Mouse (Mus musculus): ENCODE data around the gene Eif4b.
A peak's percentile ranks its signal among the peaks of the same experiment; 100 is the strongest.

The Eif4b gene

DNA sequence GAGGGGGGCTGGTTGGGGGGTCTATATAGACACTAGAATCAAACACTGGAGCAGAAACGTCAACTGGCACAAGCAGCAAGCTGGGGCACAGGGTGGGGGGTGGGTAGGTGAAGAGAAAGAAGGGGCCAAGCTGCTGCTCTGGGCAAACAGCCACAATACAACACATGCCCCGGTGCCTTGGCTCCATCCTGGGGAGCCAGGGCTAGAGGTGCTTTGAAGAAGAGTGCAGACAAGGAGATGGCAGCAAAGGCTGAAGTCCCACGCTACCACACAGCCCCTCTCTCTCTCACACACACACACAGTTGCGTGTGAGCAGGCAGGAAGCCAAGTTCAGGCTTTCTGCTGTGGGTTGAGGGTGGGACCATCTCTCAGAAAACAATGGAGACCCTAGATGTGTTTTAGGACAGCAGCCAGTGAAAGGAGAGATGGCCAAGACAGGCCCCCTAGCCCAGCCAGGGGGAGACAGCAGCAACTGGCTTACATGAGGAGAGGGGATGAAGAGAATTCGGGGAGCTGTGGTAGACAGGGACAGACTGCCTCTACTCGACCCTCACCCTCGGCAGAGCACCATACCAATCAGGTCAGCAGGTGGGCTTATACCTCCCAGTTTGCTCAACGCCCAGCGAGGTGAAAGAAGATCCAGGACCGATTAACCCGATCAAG lies 43.3 kb downstream of the Eif4b start:
- DNase-seq (ENCODE audit: low read depth, low spot score), result no peak

DNA sequence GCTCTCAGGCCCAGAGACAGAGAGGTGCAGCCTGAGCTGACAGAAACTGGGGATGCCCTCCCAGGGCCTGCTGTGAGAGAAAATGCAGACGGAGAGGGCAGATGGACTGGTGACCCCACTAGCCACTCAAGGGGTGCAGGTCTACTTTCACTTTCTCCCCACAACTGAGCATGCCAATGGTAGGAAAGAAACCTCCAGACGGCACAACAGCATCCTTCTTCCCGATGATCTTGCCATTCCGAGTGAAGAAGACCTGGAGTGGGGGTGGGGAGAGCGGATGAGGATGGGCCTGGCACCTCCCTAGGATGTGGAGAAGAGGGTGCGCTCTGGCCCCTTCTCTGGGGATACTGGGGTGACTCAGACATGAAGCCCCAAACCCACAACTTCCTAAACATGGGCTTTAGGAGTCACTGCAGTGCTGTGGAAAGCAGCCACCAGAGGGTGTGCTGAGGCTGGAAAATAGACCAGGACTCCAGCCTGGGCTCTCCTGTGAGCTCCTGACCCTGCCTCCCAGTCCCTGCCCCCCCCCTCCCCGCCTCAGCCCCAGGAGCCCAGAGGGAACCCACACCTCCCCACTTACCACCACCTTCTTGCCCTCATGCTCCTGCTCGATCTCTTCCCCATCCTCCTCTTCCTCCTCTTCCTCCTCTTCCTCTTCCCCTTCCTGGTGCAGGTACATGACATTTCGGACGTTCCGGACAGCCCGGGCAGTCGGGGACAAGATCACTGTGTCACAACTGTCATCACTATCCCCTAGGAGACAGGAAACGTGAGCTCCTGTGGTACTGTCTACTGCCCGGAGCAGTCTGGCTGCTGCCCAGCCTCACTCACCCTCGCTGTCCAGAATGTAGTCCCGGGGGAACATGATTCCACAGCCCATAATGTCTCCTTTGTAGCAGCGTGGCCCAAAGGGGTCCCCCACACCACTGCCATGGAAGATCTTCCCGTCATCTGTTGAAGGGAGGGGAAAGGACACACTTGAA lies 44.2 kb downstream of the Eif4b start:
- no peak for DNase-seq (ENCODE audit: low read depth, low spot score)

DNA sequence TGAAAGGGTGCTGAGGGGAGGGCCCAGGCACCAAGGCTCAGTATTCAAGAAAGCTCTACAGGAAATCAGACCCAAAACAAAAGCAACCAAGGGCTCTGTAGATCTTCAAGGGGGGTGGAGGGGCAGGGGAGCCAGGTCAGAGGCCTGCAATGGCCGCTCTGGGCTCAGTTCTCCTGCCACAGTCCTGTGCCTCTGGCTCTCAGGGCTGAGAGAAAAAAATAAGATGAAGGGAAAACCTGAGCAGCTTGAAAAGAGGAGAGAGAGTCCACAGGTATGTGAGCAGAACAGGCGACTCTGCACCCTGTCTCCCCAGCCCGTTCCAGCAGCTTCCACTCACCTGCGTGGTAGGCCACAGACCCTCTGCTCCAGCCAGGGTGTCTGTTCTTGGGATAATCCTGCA lies 45.0 kb downstream of the Eif4b start:
- DNase-seq (ENCODE audit: low read depth, low spot score), result no peak

DNA sequence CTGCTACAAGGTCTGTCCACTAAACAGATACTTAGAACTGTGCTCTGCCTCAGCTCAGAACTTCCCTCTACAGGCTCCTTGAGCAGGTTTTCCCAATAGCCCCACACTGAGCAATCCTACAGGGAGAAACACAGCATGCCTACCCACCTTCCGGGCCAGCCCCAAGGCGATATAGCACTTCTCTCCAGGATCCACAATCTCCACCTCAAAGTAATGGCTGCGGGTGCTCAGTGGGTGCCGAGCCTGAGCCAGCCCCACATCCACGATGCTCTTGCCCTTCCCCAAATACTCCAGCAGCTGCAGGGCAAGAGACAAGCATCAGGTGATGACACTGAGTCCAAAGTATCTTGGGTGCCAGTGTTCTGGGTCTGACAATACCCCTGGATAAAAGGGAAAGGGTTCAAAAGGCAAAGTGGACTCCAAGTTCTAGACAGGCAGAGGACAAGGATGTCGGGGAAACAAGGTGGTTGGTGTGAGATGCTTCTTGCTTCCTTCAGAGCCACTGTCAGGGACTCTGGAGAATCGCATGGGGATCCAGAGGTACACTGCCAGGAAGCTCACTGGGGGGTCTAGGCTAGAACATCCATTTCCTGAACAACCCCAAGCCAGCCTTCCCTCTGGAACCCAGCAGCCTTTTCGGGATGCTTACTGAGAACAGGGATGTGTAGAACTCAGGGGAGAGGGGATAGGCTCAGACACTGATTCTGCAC lies 45.7 kb downstream of the Eif4b start:
- no peak for DNase-seq (ENCODE audit: low read depth, low spot score)

DNA sequence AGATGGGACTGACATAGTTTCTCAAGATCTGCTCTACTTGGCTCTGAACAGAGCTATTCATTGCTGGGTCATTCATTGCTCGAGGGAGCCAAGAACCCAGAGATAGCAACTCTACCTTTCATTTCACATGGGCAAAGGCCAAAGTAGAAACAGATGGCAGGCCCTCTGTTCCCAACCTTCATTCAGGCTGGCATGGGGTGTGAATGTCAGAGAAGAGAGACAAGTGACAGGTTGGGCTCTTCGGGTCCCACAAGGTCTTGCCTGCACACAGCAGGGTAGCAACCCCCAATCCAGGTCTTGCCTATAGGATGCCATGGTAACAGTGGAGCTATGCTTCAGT lies 46.2 kb downstream of the Eif4b start:
- no peak for DNase-seq (ENCODE audit: low read depth, low spot score)

DNA sequence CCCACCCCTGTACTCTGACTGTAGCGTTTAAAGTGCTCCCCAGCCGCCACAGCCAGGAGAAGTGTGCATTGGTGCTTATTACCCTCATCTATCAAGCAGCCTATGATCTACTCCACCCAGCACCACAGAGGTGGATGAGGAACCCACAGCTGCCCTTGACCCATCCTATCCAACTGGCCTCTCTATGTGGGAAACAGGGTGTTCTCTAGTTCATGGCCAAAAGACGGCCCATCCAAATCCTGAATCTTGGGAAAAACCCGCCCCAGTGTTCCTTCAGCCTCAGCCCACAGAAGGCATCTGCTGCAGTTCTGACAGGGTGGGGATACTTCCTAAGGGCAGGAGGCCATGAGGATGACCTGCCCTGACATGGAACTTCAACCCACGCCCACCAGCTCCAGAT lies 47.0 kb downstream of the Eif4b start:
- DNase-seq (ENCODE audit: low read depth, low spot score), result no peak

DNA sequence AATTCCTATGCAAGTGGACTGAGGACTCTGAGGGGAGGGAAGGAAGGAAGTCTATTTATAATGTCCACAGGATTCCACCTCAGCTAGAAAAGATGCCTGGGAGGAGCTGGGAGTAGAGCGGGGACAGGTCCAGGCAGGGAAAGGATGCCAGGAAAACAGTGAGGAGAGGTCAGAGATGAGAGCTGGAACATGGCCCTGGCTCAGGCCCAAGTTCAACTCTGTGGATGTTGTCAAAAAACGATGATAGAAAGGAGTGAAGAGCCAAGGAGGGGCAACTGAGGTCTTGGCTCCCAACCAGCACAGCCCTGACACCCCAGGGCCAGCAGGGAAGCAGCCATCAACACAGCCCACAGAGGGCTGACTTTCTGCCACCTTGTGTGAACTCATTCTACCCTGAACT lies 52.7 kb downstream of the Eif4b start:
- no peak for DNase-seq (ENCODE audit: low read depth, low spot score)

DNA sequence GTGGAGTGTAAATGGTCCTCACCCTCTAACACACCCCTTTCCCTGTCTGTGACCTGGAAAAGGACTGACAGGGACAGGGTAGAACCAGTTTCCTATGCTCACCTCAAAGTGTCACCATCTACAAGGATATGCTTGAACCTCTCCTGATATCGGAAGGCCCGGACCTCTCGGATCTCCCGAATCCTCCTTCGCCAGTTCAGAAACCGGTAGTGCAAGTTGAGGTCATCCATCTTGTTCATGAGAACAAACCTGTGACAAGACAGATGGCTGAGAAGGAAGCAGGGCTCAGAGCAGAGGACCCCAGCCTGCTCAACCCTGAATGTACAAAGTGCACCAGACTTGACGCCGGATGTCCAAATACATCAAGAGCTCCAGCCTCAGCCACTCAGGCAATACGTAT lies 59.7 kb downstream of the Eif4b start:
- no peak for DNase-seq (ENCODE audit: low read depth, low spot score)

DNA sequence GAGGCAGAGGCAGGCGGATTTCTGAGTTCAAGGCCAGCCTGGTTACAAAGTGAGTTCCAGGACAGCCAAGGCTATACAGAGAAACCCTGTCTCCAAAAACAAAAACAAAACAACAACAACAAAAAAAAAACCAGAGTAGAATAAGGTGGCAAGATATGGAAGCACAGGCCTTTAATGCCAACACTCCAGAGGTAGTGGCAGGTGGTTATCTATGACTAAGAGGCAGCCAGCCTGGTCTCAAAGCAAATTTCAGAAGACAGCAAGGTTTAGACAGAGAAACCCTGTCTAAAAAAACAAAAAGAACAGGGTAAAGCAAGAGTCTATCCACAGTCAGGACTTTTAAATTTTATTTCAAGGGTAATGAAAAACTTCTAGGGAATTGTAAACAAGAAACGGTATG lies 61.1 kb downstream of the Eif4b start:
- DNase-seq (ENCODE audit: low read depth, low spot score), result no peak

DNA sequence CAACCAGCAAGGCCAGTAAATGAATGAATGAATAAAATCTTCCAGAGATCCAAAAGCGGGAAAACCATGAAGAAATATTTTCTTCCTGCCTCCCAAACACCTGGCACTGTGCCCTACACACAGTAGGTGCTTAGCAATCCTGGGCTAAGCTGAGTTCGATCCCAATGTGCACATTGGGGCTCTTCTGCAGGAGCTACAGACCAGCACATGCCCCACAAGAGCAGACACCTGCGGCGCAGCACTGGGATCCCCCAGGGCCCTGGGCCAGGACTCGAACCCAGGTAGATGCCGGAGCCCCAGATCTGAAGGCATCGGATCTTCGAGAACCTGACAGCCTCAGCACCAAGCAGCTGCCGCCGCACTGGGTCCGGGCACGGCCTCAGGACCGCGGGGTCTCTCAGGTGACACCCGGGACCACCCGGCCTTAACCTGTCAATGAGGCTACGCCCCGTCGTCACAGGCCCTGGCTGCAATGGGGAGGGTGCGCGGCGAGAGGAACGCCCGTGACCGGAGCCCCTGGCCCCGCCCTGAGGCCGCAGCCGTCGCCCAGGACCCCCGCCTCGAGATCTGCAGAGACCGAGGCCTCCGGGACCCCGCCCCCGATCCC lies 62.1 kb downstream of the Eif4b start:
- DNase-seq (ENCODE audit: low read depth, low spot score), result no peak

DNA sequence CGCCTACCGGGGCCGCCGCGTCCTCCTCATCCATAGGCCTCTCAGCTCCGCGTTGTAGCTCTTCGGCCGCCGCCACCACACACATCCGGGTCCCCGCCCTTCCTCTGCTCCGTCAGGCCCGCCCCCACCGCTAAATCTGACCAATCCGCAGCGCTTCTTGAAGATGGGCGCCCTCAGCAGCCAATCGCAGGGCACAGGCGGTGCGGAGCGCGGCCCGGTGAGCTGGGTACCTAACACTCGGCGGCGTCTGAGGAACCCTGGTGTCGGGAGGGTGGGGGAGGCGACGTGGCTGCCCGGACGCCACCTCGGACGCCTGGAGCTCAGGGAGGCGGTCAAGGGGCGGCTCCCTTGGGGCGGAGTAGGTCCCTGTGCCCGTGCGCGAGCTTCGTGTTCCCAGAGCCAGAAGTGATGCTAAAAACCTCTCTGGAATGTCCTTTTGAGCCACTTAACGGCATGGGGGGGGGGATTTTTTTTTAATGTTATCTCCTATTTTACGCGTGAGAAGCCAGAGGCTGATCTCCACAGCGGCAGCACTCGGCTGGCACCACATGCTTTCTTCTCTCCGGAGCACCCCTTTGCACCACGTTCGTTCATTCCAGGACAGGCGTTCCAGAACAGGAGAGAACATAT lies 62.7 kb downstream of the Eif4b start, which contains the start of gene Spryd3:
Gene Spryd3 (minus strand): TSS at position 106 of the 630 bp plus-strand sequence.
- peak; percentile 90 for DNase-seq (ENCODE audit: low read depth, low spot score)

DNA sequence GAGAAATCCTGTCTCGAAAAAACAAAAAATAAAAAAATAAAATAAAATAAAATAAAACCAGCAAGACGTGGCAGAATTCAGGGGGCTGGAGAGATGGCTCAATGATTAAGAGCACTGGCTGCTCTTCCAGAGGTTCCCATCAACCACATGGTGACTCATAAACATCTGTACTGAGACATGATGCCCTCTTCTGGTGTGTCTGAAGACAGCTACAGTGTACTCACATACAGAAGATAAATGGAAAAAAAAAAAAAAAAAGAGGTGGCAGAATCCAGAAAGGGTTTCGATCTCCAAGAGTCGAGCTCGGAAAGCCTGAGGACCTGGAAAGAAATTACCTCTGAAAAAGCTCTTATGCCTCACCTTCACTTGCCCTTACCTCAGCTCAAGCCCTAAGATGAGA lies 67.5 kb downstream of the Eif4b start:
- no peak for DNase-seq (ENCODE audit: low read depth, low spot score)

DNA sequence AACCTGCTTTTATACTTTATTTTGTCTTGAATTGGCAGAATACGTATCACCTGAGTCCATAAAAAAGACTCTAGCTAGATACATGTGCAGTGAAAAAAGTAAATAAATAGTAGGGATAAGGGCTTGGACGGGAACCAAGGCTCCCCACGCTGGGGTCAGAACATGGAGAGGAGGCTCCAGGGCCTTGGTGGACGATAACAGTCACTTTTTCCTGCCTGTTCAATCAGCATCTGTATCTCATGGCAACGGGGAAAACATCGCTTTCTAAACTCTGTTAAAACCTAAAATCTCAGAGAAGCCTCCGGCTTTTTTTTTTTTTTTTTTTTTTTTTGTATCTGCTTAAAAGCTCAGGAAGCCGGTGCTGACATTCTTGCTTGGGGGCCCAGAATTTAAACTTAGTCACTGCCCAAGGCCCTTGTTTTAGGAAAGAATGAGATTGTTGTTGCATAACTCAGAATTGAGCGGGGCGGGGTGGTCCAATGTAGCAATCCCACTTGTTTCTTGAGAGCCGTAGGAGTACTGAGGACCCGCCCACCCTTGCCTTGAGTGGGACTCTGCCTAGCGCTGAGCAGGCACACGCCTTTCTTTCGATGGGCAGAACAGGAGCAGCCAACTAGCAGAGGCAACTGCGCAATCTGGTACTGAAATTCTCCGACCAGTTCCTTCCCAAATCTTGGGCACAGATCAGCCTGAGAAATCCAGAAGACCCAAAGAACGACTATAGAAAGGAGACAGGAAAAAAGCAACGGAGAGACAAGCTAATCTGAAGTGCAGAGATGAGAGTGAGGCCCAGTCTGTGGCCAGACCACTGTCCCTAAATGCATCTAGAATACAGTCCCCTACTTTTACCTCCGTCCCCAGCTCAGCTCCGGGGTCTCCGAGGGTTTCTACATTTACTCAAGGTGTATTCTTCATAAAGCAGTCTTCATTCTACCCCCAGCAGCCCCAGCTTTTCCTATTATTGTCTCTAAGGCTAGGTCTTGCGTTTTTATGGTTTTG lies 69.6 kb downstream of the Eif4b start:
- DNase-seq (ENCODE audit: low read depth, low spot score), result no peak

DNA sequence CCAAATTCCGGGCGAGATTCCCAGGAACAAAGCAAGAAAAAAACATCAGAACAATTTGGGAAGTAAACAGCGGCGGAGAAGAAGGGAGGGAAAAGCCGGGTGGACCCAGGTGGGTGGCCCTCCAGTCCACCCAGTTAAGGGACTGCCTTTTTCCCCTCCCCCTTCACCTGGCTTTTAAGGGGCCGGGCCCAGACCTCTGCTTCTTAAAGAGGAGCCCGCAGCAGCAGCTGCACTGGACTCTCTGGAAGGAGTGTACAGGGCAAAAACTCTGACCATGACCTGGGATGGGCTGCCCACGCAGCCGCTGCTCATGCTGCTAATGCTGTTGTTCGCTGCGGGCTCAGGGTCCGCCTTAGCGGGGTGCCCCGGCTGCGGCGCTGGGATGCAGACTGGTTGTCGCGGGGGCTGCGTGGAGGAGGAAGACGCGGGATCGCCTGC lies 70.7 kb downstream of the Eif4b start, which contains the start of gene Igfbp6:
Gene Igfbp6 (plus strand): TSS at position 89 of the 438 bp plus-strand sequence.
- no peak for DNase-seq (ENCODE audit: low read depth, low spot score)

DNA sequence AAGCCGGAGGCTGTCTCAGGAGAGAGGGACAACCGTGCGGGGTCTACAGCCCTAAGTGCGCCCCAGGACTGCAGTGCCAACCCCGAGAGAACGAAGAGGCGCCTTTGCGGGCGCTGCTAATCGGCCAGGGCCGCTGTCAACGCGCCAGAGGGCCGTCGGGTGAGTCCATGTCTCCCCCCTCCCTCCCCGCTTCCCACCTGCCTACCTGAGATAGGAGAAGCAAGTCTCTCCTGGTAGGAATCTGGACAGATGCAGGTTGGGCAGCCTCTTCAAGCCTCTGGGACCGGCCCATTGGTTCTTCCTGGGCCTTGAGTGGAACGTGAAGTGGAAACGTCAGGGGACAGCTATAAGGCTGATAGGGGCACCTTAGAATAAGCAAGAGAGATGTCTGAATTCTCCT lies 71.2 kb downstream of the Eif4b start:
- no peak for DNase-seq (ENCODE audit: low read depth, low spot score)

DNA sequence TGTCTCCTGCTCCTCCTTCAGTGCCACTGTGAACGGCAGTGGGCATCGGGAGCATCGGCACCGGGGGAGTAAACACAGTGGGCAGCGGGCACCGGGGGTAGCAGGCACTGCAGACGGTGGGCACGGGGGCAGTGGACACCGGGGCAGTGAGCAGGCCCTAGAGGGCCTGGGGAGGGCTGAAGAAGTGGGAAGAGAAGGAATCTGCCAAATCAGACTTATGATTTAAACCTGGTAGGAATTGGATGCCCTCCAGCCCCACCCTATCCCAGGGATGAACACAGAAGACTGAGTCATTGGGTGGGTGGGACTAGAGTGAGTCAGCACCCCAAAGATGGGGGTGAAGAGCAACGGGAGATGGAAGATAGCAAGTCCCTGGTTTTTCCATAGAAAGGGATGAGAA lies 71.8 kb downstream of the Eif4b start:
- no peak for DNase-seq (ENCODE audit: low read depth, low spot score)

DNA sequence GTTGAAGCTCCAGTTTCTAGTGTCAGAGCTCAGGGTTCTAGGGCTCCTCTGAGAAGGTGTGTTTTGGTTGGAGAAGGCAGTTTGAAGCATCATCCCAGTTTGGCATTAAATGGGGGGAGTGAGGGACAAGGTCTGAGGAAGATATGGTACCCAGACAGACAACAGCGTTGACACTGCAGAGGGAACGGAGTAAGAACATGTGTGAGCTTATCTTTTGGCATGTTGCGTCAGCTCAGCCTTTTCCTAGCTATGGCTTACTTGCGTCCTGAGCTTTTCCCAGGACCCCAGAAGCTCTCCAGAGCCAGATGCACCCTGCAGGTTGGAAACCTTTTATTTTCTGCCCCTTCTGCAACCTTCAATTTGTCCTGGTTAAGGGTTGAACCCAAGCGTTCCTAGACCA lies 72.5 kb downstream of the Eif4b start:
- no peak for DNase-seq (ENCODE audit: low read depth, low spot score)

All from WW6 (cell line).